Mouse (Mus musculus) kidney, embryonic 14.5 days (tissue): ENCODE results near the gene Gemin7. TPM values are rescaled to one million over a fixed set of nuclear protein-coding genes. Genes with fewer than 3 reads are reported as not detected.

Source experiments
- ATAC-seq: fragments of 200-750 bp; cut with Nextera tagmentation; 2 replicates; pipeline ENCODE4 v1.8.0; 2017; ENCODE audit warnings: moderate number of reproducible peaks, mild to moderate bottlenecking, moderate TSS enrichment, moderate library complexity; ENCODE audit not compliant: low FRiP score, low TSS enrichment
- H3K27ac ChIP-seq: fragments of 300-500 bp; sonication (generic); 2 replicates; pipeline ENCODE4 v1.5.1; 2014; ENCODE audit warnings: low read depth, mild to moderate bottlenecking, low read length, moderate library complexity, mixed read lengths
- H3K27me3 ChIP-seq: fragments of 300-500 bp; sonication (generic); 2 replicates; pipeline ENCODE4 v1.6.1; 2014; ENCODE audit warnings: mild to moderate bottlenecking, low read length; ENCODE audit not compliant: control insufficient read depth, insufficient read depth
- H3K36me3 ChIP-seq: fragments of 300-500 bp; sonication (generic); 2 replicates; pipeline ENCODE4 v1.6.1; 2014; ENCODE audit warnings: low read length, mixed read lengths; ENCODE audit not compliant: control insufficient read depth, insufficient read depth
- H3K4me1 ChIP-seq: fragments of 300-500 bp; sonication (generic); 2 replicates; pipeline ENCODE4 v1.6.1; 2014; ENCODE audit warnings: low read length, mixed read lengths; ENCODE audit not compliant: control insufficient read depth, insufficient read depth
- H3K4me2 ChIP-seq: fragments of 300-500 bp; sonication (generic); replicated peaks from 2 replicates; pipeline ENCODE4 v1.6.1; 2014; ENCODE audit warnings: low read depth, mild to moderate bottlenecking, low read length
- H3K4me3 ChIP-seq: fragments of 300-500 bp; sonication (generic); 2 replicates; pipeline ENCODE4 v1.5.1; 2014; ENCODE audit warnings: mild to moderate bottlenecking, low read length
- H3K9ac ChIP-seq: fragments of 300-500 bp; sonication (generic); 2 replicates; pipeline ENCODE4 v1.6.1; 2014; ENCODE audit warnings: low read depth, mild to moderate bottlenecking, low read length, moderate library complexity
- H3K9me3 ChIP-seq: fragments of 300-500 bp; sonication (generic); 2 replicates; pipeline ENCODE4 v1.6.1; 2016; ENCODE audit warnings: low read length; ENCODE audit not compliant: control insufficient read depth
- WGBS: fragments of 180-500 bp; shearing (Covaris S2); extraction: QIAGEN DNeasy Blood & Tissue Kit; methylation state at CpG from one replicate; pipeline ENCODE4 v1.1.7; 2014; 5-methylcytosine and 5-hydroxymethylcytosine counted together
- polyA plus RNA-seq: library from polyadenylated mRNA; unstranded; fragments of >200 nt; fragmentation: Nextera tagmentation; extraction: Ambion mirVana; gene quantifications from 2 replicates; pipeline ENCODE4 v1.2.1, GENCODE M21; 2014

The Gemin7 gene
- polyA plus RNA-seq, 1 experiment from 2014 or later = 168 TPM

DNA sequence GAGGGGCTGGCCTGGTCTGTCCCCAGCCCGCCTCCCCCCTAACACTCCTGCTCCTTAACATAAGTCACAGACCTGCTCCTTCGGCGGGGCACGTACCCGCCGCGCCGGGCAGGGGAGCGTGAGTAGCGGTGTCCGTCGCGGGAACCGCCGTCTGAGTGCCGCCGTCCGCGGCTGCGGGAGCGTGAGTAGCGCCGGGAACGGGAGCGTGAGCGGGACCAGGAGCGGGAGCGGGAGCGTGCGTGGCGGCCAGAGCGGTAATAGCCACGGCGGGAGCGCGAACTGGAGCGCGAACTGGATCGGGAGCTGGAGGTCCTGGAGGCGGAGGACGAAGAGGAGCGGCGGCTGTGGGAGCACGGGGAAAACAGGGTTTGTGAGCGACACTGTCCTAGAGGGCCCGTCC lies 8.9 kb upstream of the Gemin7 start:
- Histone ChIP-seq H3K36me3 (peaks cover 97% of the 10 kb centered on the region), H3K27ac (no peak overlapping the region), H3K9ac (no peak overlapping the region), H3K27me3 (no peaks in the 10 kb centered on the region), H3K4me1 (no peaks in the 10 kb centered on the region), H3K9me3 (no peaks in the 10 kb centered on the region), H3K4me2 (no peak overlapping the region), H3K4me3 (no peak overlapping the region)
- ATAC-seq = no peak
- 77% methylated on average over 46 of the region's 46 CpGs for WGBS

DNA sequence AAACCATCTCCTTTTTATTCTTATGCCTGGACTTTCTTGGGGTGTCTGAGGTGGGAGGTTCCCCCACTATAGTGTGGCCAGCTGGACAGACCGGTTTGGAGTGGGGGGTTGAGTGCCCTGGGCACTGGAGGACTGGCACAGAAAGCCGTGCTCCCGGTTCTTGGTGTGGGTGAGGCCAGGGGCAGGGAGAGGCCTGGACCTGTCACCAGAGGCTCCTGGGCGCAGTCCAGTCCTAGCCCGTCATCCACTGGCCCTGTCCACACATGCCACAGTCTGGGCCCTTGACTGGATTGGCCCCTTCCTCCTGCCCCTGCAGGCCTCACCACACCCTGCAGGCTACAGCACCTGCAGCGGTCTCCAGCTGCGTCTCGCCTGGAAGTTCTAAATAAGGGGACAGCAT lies 3.2 kb upstream of the Gemin7 start:
- 87% methylated on average over 8 of the region's 8 CpGs for WGBS
- ATAC-seq = no peak
- no peak overlapping the region for H3K4me2 ChIP-seq
- no peak overlapping the region for H3K4me3 ChIP-seq
- no peak overlapping the region for H3K9ac ChIP-seq
- no peaks in the 10 kb centered on the region for H3K9me3 ChIP-seq
- peaks cover 6% of the 10 kb centered on the region for H3K4me1 ChIP-seq
- peaks cover 54% of the 10 kb centered on the region for H3K36me3 ChIP-seq
- H3K27me3 ChIP-seq = peaks cover 23% of the 10 kb centered on the region
- H3K27ac ChIP-seq = no peak overlapping the region

DNA sequence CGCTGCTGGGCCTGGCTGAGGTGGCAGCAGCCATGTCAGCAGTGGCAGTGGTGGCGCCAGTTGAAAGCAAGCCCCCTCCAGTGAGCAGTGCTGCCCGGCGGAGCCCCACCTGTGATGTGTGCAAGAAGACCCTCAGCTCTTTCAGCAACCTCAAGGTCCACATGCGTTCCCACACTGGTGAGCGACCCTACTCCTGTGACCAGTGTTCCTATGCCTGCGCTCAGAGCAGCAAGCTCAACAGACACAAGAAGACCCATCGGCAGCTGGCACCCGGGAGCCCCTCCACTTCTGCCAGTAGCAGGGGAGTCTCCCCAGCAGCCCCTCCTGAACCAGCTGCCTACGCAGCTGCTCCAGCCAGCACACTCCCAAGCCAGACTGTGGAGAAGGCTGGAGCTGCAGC lies 2.4 kb upstream of the Gemin7 start:
- H3K4me3 ChIP-seq = no peak overlapping the region
- no peak overlapping the region for H3K4me2 ChIP-seq
- WGBS = 89% methylated on average over 10 of the region's 10 CpGs
- H3K27ac ChIP-seq = no peak overlapping the region
- H3K36me3 ChIP-seq = peaks cover 45% of the 10 kb centered on the region
- no peaks in the 10 kb centered on the region for H3K9me3 ChIP-seq
- peaks cover 6% of the 10 kb centered on the region for H3K4me1 ChIP-seq
- peaks cover 23% of the 10 kb centered on the region for H3K27me3 ChIP-seq
- ATAC-seq = no peak
- H3K9ac ChIP-seq = no peak overlapping the region

DNA sequence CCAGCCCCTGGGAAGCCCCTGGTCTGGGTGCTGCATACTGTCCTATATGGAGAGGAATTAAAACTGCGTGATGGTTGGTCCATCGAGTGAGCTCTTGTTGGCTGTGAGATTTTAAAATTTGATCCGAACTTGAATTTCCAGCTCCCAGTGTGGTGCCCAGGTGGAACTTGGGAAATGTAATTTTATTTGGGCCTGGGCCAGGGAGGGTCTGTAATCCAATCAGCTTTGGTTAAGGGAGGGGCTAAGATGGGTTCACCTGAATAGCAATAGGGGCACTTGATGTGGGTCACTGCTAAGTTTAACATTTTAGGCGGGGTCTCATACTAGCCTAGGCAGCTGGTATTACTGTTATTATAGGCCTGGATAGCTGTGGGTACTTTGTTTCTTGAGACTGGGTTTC lies 1.0 kb upstream of the Gemin7 start:
- Histone ChIP-seq H3K36me3 (peaks cover 32% of the 10 kb centered on the region), H3K4me1 (peaks cover 6% of the 10 kb centered on the region), H3K27me3 (peaks cover 23% of the 10 kb centered on the region), H3K9ac (no peak overlapping the region), H3K4me3 (peak overlapping the region; percentile 40; the same call in 1 of the 2 replicates), H3K27ac (no peak overlapping the region), H3K4me2 (no peak overlapping the region), H3K9me3 (no peaks in the 10 kb centered on the region)
- ATAC-seq = no peak
- 75% methylated on average over 4 of the region's 4 CpGs for WGBS

DNA sequence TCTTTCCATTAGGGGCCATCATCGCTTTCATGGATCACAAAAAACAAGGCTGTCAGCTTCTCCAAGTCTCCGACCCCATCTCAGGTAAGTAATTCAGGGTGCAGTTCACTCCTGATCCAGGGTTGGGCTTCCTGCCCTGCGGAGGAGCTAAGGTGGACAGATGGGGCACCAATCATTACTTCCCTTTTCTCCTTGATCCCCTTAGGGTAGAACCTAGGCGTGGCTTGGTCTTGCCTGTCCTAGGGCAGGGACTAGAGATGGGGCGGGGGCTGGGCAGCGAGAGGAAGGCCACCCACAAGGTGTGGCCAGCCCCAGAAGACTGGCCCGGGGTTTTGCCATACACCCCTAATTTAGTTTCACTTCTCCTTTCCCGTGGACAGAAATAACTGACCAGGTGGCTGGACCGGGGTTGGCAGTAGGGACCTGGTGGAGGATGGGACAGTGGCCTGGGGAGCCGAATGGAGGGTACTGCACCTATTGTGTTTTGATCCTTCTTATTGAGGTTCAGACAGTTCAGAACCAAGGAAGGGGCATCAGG lies 551 bp upstream of the Gemin7 start:
- ATAC-seq = no peak
- Histone ChIP-seq H3K9me3 (no peaks in the 10 kb centered on the region), H3K9ac (peak overlapping the region; percentile 54), H3K4me3 (peak overlapping the region; percentile 40), H3K27ac (no peak overlapping the region), H3K4me2 (peak overlapping the region; percentile 81), H3K36me3 (peaks cover 27% of the 10 kb centered on the region), H3K27me3 (peaks cover 23% of the 10 kb centered on the region), H3K4me1 (peaks cover 6% of the 10 kb centered on the region)
- WGBS = 13% methylated on average over 10 of the region's 10 CpGs

DNA sequence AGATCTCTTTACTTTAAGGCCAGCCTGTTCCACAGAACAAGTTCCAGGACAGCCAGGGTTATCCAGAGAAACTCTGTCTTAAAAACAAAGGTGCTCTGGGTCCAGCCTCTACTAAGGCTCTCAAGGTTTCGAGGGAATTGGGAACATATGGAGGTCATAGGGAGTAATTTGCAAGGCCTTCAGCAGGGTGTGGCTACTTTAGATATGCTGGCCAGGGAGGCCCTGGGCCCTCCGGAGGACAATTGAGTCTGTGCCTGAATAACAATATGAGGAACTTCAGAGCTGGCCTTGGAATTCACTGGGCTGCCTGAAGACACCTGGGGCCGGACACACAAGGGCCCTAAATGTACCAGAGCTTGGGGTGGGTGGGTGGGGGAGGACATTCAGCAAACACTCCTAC lies 1.8 kb downstream of the Gemin7 start:
- H3K27ac ChIP-seq = no peak overlapping the region
- peaks cover 10% of the 10 kb centered on the region; the same call in 1 of the 2 replicates for H3K36me3 ChIP-seq
- H3K9ac ChIP-seq = no peak overlapping the region
- peaks cover 23% of the 10 kb centered on the region for H3K27me3 ChIP-seq
- H3K9me3 ChIP-seq = no peaks in the 10 kb centered on the region
- 54% methylated on average over 3 of the region's 3 CpGs for WGBS
- H3K4me1 ChIP-seq = peaks cover 17% of the 10 kb centered on the region
- no peak overlapping the region for H3K4me3 ChIP-seq
- no peak overlapping the region for H3K4me2 ChIP-seq
- ATAC-seq = no peak

DNA sequence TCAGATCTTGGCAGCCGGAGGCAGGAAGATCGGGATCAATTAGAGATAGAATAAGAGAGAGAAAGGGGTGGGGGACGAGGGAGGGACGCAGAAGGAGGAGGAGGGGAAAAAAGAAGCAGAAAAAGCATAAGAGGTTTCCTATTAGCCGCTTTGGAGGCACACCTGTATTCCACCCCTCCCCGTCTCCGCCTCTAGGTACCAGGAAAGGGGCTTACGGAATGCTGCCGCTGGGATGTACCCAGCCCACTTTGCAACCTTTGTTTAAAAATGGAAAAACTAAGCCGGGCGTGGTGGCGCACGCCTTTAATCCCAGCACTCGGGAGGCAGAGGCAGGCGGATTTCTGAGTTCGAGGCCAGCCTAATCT lies 3.6 kb downstream of the Gemin7 start:
- Histone ChIP-seq H3K4me2 (peak overlapping the region; percentile 85), H3K27me3 (peaks cover 23% of the 10 kb centered on the region), H3K9me3 (no peaks in the 10 kb centered on the region), H3K4me3 (peak overlapping the region; percentile 84), H3K4me1 (peaks cover 17% of the 10 kb centered on the region), H3K36me3 (peaks cover 21% of the 10 kb centered on the region), H3K27ac (peak overlapping the region; percentile 85), H3K9ac (peak overlapping the region; percentile 65)
- no peak; the same call in 1 of the 2 replicates for ATAC-seq
- 22% methylated on average over 16 of the region's 16 CpGs for WGBS

DNA sequence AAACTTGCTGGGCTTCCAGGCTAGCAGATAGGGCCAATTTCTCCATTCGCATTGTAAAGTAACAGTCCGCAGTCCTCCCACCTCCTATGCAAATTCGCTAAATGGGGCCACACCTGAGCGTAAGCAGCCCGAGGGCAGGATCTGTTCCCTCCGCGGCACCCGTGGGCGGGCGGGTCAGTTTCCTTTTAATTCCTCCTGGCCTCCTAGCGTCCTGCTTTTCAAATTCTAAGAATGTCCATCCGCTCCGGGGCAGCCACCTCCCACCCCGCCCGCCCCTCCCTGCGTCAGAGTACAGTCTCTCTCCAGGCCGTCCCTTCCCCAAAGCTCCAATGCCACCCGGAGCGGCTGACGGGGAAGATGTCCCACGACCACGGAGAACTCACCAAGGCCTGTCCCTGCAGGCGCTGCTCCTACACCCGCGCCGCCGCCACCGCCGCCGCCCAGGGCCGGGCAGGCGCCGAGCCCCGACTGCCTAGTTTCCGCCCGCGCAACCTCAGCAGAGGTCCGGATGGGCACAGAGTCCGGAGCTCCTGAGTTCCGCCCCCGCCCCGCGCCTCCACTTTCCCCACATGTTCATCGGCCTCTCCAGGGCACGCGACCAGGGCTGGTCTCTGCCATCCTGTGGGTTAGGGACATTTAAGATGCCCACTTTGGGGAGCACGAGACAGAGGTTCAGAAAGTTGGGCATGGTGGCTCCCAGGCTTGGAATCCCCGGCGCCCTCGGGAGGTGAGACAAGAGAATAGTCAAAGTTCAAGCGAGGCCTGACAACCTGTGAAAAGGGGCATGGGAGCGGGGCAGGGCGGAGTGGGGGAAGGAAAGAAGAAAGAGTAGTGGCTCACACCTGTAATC lies 4.2 kb downstream of the Gemin7 start:
- peak overlapping the region; percentile 84 for H3K4me3 ChIP-seq
- H3K27ac ChIP-seq = peak overlapping the region; percentile 85
- ATAC-seq = peak; percentile 87
- peak overlapping the region; percentile 65 for H3K9ac ChIP-seq
- no peaks in the 10 kb centered on the region for H3K9me3 ChIP-seq
- H3K27me3 ChIP-seq = peaks cover 21% of the 10 kb centered on the region
- WGBS = under 1% methylated on average over 53 of the region's 53 CpGs
- peaks cover 17% of the 10 kb centered on the region for H3K4me1 ChIP-seq
- H3K36me3 ChIP-seq = peaks cover 25% of the 10 kb centered on the region
- H3K4me2 ChIP-seq = peak overlapping the region; percentile 85

DNA sequence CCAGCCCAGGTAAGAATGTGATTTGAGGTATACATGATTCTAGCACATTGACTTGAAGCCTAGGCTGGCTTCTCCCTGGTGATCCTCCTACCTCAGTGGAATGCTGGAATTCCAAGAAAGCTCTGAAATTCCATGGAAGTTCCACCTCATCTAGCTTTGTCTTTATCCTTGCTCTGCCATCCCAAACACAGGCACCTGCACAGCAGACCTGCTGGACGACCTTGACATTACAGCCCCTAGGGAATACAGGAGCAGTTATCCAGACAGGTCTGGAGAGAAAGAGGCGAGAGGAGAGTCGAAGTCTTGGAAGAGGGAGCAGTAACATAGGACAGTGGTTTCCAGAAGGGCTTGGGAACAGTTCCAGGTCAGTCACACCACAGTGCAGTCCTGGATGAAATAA lies 7.7 kb downstream of the Gemin7 start:
- peaks cover 40% of the 10 kb centered on the region for H3K36me3 ChIP-seq
- H3K9me3 ChIP-seq = no peaks in the 10 kb centered on the region
- no peak overlapping the region for H3K4me3 ChIP-seq
- no peak overlapping the region for H3K4me2 ChIP-seq
- ATAC-seq = no peak
- no peak overlapping the region for H3K27ac ChIP-seq
- no peak overlapping the region for H3K9ac ChIP-seq
- H3K4me1 ChIP-seq = peaks cover 10% of the 10 kb centered on the region
- no peaks in the 10 kb centered on the region for H3K27me3 ChIP-seq
- WGBS = 88% methylated on average over 3 of the region's 3 CpGs
